Mouse (Mus musculus) G1E-ER4 (cell line): Measurements from ENCODE around the gene Clic6. TPM values are rescaled to one million over a fixed set of nuclear protein-coding genes. Genes with fewer than 3 reads are reported as not detected.

Experiments used
- GATA1 ChIP-seq: IDR thresholded peaks from one replicate; pipeline ENCODE4 v1.8.0; 2012; ENCODE audit warnings: low read length, inconsistent platforms
- polyA plus RNA-seq: library from polyadenylated mRNA; stranded (reverse); fragments of >175 nt; gene quantifications from 2 replicates; pipeline ENCODE4 v1.2.3, GENCODE M21; 2012

Gene Clic6
- polyA plus RNA-seq, 1 experiment = not detected

DNA sequence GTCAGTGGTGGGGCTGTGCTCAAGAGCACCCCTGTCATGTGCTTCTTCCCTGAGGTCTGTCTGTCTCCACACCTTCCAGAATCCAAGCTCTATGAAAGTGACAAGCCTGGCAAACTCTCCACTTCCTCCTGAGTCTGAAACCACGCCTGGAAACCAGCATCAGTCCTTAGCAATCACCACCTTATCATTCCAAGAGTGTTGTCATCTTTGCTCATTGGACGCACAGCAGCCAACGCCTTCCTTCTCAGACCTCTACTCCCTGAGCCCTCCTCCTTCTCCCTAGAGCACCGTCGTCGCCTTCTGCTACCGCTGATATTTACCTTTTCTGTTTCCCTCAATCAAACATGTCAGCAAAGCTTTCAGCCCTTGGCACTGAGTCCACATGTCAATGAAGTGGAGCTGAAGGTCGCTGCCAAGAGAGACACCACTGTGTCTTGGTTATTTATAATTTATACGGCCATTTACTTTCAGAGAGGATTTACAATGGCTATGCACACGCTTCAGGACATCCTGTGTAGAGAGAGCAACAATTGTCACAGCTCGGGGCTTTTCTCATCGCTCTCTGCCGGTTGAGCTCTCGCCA lies 21.1 kb upstream of the Clic6 start:
- TF ChIP-seq GATA1 = no peak

DNA sequence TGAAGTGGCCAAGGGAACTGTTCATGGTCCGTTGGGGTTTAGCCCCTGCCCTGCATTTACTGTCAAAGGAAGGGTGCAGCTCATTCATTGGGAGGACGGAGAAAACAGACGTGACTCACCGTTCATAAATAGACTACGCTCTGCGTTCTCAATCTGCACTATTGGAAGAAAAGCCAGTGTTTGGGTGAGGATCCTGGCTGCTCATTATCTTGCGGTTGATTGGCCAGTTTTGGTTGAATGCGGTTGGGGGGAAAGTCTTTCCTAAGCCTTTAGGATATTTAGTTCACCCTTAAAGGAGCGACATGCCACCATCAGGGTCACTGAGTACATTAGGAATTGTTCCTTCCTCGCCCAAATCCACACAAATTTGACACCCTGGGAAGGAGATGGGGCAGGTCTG lies 20.3 kb upstream of the Clic6 start:
- no peak for TF ChIP-seq GATA1

- TF ChIP-seq GATA1 = no peak
Observed at GRCm38 (mm10) chr16:92465642-92466526, 19.7 kb upstream of the Clic6 start.

DNA sequence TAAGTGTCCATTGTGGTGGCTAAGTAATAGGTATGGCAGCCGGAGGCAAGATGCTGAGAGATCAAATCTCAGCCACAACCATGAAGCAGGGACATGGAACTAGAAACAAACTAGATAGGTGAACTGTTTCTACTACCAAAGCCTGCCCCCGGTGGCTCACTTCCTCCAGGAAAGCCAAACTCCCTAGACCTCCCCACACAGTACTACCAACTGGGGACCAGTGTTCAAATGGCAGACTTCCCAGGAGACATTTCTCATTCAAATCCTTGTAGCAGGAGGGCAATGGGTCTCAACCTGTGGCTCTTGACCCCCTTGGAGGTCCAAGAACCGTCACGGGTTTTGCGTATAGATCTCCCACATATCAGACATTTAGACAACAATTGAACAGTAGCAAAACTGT lies 18.5 kb upstream of the Clic6 start:
- no peak for TF ChIP-seq GATA1

DNA sequence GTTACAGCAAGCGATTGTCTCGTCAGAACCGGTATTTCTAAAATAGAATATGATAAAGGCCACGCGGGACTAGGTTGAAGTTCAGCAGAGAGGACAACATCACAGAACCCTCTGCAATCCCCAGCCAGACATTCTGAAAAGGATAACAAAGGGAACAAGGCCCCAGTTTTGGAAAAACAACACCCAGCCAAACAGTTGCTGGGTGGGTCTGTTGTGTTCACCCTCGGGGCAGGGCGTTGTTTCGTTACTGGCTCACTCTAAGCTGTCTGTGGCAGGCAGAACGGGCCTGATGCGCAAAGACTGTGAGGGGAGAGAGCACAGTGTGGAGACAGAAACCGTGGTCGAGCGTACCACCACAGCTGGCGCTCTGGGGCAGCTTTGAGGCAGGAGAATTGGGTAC lies 17.1 kb upstream of the Clic6 start:
- no peak for TF ChIP-seq GATA1

- TF ChIP-seq GATA1 = no peak
Observed at GRCm38 (mm10) chr16:92470706-92471105, 14.8 kb upstream of the Clic6 start, which contains the start of gene Rcan1. TSS of gene Rcan1 (minus strand) at chr16:92470867.

DNA sequence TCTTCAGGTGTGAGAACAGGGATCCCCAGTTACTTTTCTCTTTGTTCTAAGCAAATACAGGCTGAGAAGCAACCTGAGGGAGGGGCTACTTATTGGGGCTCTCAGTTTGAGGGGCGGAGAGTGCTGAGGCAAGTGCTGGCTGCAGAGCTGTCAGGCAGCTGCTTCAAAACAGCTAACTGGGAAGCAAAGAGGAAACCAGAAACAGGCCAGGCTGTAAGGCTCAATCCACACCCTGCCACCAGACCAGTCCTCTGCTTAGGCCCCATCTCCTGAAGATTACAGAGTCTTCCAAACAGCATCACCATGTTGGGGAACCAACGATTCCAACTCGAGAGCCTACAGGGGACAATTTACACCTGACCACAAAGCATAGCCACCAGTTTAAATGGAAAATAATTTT lies 12.6 kb upstream of the Clic6 start:
- no peak for TF ChIP-seq GATA1

GRCm38 (mm10) chr16:92475093-92475860 lies 10.3 kb upstream of the Clic6 start:
- peak; percentile 13 for TF ChIP-seq GATA1

GRCm38 (mm10) chr16:92478561-92479150 lies 6.9 kb upstream of the Clic6 start:
- TF ChIP-seq GATA1 = no peak

GRCm38 (mm10) chr16:92487086-92487485 lies 1.6 kb downstream of the Clic6 start:
- TF ChIP-seq GATA1 = no peak

- peak; percentile 32 for TF ChIP-seq GATA1
Observed at GRCm38 (mm10) chr16:92487489-92487888, 2.0 kb downstream of the Clic6 start.

- TF ChIP-seq GATA1 = no peak
Observed at GRCm38 (mm10) chr16:92488456-92488855, 2.9 kb downstream of the Clic6 start.

- no peak for TF ChIP-seq GATA1
Observed at GRCm38 (mm10) chr16:92489356-92489755, 3.8 kb downstream of the Clic6 start.

GRCm38 (mm10) chr16:92497851-92498588 lies 12.5 kb downstream of the Clic6 start:
- TF ChIP-seq GATA1 = no peak

DNA sequence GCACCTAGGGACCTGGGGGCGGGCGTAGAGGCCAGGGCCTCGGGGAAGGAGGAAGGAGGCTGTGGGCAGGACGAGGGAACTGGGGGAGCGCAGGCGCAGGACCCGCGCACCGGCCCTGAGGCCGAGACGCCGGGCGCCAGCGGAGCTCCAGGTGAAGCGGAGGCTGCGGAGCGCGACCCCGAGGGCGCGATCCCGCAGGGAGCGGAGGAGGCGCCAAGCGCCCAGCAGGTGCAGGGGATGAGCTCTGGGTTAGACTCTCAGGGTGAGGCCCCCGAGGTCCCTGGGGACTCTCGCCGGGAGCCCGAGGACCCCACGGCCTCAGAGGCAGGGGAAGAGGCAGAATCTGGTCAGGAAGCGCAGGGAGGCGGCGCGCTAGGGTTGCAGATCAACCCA lies 13.0 kb downstream of the Clic6 start:
- no peak for TF ChIP-seq GATA1
